Mouse (Mus musculus) right cerebral cortex, adult 2 months (tissue): Measurements from ENCODE around the gene Ctnnb1.
A peak's percentile ranks its signal among the peaks of the same experiment; 100 is the strongest.
"Not testable (repeated sequence)": the region's sequence is repeated elsewhere in the genome, so short reads cannot be mapped to it uniquely, and the experiment has no call there.

ENCODE experiments used
- DNase-seq, 2 experiments: peaks; one replicate each; pipeline ENCODE4 v3.0.0; 2021 to 2022; ENCODE audit warnings: low spot score in 2 of 2

The Ctnnb1 gene

DNA sequence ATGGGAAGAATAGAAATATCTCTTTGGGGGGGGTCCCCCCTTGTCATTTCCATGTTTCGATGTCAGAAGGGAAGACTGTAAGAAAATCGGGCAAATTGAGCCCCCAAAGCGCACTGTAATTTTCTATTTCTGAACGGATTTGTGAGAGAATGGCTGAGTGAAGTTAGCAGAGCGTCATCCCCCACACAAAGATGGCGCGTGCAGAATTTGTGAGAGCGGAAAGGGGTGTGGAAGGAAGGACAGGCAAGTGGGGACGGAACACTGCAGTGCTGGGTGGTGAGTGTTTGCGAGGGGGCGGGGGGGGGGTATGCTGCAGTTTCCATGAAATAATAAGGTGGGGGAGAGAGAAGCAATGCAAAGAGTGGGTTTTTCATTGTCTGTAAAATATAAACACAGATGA lies at the start of gene Ctnnb1:
TSS of gene Ctnnb1 (plus strand) at position 136 of the 400 bp plus-strand sequence.
- no peak for DNase-seq

DNA sequence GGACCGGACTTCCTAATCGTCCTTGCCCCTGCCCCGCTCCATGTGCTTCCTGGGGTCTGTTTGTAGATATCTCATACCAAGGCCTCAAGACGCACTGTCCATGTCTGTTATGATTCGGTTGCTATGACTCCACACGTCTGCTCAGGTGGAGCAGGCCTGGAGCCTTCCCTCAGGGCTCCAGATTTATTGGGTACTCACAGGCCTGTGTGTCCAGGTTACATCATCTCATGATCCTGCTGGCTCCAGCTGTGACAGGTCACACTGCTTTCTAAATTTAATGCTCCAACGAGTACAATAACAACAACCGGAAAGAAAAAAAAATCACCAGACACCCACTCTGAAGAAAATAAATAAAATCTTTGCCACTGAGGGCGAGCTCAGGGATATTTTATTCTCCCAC lies 48.7 kb upstream of the Ctnnb1 start:
- no peak for DNase-seq

- no peak for DNase-seq
Measured at GRCm38 (mm10) chr9:120881121-120881520, 47.9 kb upstream of the Ctnnb1 start.

DNA sequence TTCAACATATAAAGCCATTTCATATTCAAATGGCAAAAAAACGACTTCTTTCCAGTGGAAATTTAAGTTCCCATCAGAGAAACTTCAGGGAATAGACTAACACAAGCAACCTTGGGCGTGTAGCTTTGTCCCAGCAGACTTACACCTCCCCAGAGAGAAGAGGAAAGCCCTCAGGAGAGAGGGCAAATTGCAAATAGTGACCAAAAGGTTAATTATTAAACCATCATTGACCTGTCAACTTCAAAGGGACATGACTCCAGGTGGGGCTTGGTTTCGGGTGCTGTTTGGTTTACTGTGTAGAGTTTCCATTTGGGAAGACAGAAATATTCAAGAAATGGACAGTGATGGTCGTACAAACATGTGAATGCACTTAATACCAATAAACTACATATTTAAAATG lies 47.2 kb upstream of the Ctnnb1 start:
- DNase-seq = no peak

GRCm38 (mm10) chr9:120884726-120885125 lies 44.3 kb upstream of the Ctnnb1 start:
- peak; percentile 42 to 44 for DNase-seq

DNA sequence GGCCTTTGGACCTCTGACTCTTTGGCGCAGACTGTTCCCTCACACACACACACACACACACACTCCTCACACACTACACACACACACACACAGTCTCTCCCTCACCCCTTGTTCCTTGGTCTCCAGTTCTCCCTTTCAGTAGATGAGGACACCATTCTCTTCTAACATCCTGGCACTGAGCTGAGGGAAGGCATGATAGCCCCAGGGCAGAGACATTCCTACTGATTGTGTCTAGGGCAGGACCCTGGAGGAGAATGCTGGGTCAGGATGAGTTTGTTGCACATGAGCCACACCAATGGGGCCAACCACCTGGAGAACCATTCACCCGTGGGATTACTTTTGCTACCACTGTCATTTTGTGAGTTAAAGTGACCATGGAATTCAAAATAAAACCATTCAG lies 41.4 kb upstream of the Ctnnb1 start:
- DNase-seq = no peak

GRCm38 (mm10) chr9:120893435-120893834 lies 35.6 kb upstream of the Ctnnb1 start:
- no peak for DNase-seq

- no peak for DNase-seq
Measured at GRCm38 (mm10) chr9:120893971-120894370, 35.0 kb upstream of the Ctnnb1 start.

DNA sequence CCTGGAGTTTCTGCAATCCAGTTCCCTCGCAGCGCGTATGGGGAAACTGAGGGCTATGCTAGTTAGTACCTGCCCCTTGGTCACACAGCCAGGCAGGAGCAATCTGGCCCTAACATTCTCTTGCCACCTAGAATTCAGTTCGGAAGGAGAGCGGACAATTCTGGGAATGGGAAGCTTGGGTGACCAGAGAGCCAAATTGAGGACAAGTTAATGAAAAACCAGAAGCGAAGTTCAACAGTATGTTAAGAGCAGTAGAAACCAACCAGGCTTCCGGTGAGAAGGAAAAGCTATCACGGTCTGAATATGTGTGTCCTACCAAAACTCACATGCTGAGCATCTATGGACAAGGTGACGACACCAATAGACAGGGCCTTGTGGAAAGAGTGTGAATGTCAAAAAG lies 34.6 kb upstream of the Ctnnb1 start:
- DNase-seq = no peak

- DNase-seq = no peak
Measured at GRCm38 (mm10) chr9:120896502-120896901, 32.5 kb upstream of the Ctnnb1 start.

DNA sequence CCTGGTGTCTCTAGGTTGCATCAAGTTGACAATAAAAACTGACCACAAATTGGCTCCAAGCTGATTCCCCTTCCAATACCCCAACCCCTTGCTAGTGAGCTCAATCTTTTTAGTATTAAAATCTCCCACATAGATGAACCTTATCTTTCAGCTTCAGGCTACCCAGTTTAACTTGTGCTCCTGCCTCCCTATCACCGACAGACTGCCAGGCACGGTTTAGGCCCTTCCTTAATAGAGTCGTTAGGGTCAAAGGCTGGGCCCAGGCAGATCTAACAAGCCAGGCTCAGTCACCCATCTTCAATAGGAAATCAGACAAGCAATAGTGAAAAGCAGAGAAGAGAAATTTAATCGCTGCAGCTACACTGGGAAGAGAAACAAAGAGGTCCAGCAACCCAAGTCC lies 31.7 kb upstream of the Ctnnb1 start:
- DNase-seq = no peak

GRCm38 (mm10) chr9:120899833-120900232 lies 29.2 kb upstream of the Ctnnb1 start:
- no peak for DNase-seq

DNA sequence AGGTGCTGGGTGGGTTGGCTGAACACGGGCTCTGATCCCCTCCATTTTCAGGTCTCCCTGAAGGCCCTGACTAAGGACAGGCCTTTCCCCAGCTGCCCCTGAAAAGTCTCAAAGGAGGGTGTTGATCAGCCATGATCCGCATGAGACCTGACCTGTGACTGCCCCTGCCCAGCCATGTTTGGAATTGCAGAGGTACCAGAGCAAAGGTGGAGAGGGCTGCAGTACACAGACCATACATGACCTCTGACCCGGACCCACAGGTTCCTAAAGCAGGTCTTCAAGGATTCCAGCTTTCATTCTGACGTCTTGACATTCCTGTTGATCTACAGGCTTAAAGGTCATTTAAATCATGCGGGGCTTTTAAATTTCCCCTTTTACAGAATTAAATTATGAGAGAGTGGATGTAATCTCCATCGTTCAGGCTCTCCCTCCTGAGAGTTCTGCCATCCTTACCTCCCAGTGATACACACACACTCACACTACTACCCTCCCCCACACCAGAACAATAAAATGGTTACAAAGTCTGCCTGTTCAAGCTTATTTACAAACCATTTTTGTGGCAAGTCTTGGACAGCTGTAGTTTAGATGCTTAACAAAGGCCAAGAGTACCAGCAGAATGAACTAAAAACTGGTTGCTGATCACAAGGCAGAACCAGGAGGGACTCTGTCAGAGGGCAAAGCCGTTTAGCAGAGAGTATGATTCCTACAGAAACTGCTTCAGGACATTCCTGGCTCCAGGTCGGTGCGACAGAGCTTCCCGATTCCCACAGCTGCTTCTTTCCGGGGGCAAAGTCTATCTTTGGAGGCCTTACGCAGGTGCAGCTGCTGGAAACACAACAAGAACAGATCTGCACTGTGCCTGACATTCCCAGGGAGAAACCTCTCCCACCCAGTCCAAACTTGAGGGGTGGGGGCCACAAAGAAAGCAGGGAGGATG lies 28.4 kb upstream of the Ctnnb1 start:
- DNase-seq = no peak

DNA sequence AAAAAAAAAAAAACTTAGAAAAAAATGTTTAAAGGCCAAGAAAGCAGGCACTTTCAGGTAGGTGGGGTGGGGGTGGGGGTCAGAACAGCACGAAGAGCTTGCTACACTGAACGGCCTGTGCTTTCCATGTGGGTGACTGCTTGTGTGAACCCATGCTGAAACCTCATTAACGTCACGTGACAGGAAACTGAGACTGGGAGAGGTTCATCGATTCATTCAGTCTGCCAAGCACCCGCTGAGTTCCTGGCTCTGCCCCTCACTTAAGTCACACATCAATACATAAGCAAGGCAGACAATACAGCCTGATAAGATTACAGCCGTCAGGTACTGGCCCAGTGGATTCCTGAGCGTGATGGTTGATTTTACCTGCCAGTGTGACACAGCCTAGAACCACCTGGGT lies 26.5 kb upstream of the Ctnnb1 start:
- no peak for DNase-seq

DNA sequence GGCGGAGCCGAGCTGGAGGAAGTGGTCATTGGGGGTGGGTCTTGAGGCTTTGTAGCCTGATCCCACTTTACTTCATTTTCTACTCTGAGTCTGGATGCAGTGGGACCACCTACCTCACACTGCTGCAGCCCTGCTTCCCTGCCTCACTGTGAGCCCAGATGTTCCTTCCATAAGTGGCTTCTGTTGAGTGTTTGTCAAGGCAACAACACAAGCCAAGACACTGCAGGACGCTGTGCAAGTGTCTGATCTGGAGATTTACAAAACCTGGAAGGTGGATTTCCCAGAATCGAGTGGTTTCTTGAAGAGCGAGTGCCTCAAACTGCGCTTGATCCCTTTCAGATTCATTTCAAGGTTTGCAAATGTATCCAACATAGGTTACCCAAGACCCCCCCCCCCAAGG lies 20.6 kb upstream of the Ctnnb1 start:
- DNase-seq = no peak

- DNase-seq = no peak
Measured at GRCm38 (mm10) chr9:120913152-120913551, 15.9 kb upstream of the Ctnnb1 start.

- no peak for DNase-seq
Measured at GRCm38 (mm10) chr9:120914429-120914828, 14.6 kb upstream of the Ctnnb1 start.

DNA sequence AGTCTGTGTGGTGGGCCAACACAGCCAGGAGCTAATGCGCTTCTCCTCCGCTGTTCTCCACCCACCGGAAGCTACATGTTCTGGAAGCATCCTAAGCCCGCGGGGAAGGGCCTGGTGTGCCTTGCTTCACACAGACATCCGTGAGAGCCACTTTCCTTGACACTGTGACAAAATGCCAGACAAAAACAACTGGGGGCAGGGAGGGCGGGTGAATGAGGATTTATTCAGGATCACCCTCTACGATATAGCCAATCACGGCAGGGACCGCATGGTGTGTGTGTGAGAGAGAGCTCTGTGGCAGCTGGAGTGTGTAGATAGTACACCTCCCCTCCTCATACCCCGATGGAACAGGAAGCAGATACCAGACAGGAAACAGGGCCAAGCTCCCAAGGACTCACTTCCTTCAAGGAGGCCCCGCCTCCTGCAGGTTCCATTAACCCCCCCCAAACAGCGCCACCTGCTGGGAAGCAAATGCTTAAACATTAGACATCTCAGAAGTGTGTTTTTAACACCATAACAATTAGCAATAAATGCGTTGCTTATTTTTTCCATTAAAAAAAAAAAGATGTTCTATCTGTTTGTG lies 14.0 kb upstream of the Ctnnb1 start:
- DNase-seq = no peak

DNA sequence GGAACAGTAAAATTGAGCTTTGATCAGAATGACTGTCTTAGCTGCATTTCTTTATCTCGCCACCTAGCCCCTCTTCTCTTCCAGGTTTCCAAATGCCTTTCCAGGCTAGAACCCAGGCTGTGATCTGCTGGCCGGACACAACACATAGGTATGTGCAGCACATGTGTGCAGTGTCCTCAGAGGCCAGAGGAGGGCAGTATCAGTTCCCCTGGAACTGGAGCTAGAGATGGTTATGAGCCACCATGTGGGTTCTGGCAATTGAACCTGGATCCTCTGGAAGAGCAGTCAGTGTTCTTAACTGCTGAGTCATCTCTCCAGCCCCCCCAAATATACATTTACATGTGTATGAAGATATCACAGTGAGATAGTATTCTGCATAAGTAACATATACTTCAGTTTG lies 11.4 kb upstream of the Ctnnb1 start:
- DNase-seq = not testable (repeated sequence)

- DNase-seq = peak in 1 of 2 experiments; percentile 40
Measured at GRCm38 (mm10) chr9:120918211-120918610, 10.8 kb upstream of the Ctnnb1 start.

DNA sequence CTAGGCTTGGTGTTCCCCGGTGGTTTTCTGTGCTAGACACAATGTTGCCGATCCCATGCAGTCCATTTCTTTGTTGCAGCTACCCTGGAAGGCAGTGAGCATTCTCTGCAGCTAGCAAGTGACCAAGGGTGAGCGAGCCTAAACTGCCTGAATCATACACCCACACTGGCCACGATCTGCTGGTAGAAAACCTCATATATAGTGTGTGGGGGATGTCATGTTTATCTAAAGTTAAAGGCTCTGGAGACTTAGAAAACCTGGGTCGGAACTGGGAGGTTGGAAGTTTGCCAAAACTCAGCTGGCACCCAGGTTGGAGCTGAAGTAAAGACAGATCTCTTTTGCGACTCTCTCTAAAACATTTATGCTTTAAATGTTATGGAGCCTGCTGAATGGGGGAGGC lies 10.4 kb upstream of the Ctnnb1 start:
- DNase-seq = peak; percentile 39 to 53

DNA sequence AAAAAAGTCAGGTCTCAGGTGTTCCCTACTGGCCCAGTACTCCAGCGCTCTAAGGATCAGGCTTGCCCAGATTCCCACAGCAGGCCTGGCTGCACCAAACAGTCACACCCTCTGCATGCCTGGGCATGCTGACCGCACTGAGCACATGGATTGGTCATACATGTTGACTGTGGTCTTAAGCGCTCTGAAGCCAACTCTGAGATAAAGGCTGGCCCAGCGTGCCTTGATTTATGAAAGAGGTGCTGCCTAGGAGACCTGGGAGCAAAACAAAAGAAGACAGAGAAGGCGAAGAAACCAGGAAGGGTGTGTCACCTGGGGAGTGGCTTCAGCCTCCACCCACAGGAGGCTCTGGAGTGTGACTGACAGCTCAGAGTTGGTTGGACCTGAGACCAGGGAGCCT lies 9.9 kb upstream of the Ctnnb1 start:
- no peak for DNase-seq

GRCm38 (mm10) chr9:120926126-120926525 lies 2.9 kb upstream of the Ctnnb1 start:
- DNase-seq = no peak
